Mouse (Mus musculus) cerebellum, adult (tissue): Measurements from ENCODE around the gene Iars2.
A peak's percentile ranks its signal among the peaks of the same experiment; 100 is the strongest.

Source experiments
- ATAC-seq: cut with Nextera tagmentation; 2 replicates; pipeline ENCODE4 v1.9.2; 2017; ENCODE audit warnings: mild to moderate bottlenecking, moderate library complexity, mixed read lengths; ENCODE audit not compliant: insufficient number of reproducible peaks, low FRiP score, low TSS enrichment

Iars2 gene

GRCm38 (mm10) chr1:185328721-185329610 is at the start of gene Iars2:
Gene Iars2, minus strand, starts transcription at chr1:185329396.
- ATAC-seq: peak; percentile 72

GRCm38 (mm10) chr1:185377429-185377828 is 48.2 kb upstream of the Iars2 start:
- ATAC-seq: no peak

GRCm38 (mm10) chr1:185376390-185376789 is 47.2 kb upstream of the Iars2 start:
- ATAC-seq: no peak

DNA sequence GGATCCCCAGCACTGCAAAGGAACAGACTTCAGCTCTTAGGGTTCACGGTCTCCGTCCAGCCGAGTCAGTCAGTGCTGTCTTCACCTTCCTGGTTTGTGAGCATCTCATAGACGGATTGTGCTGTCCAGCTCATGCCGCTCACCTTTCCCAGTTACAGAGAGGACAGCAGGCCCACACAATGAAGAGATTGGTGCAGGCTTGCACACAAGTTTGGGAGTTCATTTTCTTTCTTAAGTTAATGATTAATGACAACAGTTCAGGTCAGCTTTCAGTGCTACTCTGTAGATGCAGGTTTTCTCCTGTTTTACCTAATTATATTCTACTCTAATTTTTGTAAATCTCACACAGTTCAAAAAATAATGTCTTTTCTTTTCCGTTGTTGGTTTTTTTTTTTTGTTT is 40.8 kb upstream of the Iars2 start:
- ATAC-seq: no peak

DNA sequence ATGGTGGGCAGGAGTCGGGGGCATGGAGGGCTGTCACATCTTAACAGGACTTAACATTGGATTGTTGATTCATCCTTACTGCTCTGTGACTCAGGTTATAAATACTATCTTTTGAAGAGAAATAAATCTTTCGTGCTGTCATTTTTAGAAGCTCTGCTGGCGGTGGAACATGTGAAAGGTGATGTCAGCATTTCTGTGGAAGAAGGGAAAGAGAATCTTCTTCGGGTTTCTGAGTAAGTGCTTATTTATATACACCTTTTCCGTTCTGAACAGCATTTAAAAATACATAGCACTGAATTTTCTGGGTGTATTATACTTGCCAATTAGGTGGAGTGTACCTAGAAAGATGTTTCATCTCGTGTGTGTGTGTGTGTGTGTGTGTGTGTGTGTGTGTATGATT is 38.2 kb upstream of the Iars2 start:
- ATAC-seq: no peak

- ATAC-seq: no peak
Observed at GRCm38 (mm10) chr1:185364183-185364540, 35.0 kb upstream of the Iars2 start.

DNA sequence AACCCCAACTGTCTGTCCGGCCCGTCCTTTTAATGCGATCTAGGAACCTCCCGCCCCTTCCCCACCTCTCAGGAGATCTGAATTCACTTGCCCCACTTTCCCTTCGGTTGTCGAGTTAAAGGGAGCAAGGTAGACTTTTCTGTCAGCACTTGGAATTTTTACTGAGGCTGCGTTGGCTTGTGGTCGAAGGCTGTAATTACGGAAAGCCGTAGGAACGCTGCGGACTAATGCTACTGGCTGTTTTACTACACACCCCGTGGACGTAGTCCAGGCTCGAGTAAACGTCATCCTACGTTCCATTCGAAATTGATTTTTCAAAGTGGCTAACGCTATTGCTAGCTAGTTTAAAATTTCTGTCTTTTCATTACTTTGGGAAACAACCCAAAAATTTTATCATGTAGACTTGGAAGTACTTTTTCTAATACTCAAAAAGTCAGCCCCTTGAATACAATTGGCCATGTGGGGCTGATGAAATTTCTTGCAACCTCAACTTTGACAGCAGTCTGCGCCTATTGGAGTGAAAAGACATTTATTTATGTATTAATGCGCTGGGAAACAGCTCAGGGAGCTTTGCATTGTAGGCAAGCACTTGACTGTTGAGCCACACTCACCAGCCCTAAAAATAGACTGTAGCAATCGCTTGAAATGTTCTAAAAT is 34.5 kb upstream of the Iars2 start:
- ATAC-seq: peak; percentile 11; the same call in 1 of the 2 replicates

DNA sequence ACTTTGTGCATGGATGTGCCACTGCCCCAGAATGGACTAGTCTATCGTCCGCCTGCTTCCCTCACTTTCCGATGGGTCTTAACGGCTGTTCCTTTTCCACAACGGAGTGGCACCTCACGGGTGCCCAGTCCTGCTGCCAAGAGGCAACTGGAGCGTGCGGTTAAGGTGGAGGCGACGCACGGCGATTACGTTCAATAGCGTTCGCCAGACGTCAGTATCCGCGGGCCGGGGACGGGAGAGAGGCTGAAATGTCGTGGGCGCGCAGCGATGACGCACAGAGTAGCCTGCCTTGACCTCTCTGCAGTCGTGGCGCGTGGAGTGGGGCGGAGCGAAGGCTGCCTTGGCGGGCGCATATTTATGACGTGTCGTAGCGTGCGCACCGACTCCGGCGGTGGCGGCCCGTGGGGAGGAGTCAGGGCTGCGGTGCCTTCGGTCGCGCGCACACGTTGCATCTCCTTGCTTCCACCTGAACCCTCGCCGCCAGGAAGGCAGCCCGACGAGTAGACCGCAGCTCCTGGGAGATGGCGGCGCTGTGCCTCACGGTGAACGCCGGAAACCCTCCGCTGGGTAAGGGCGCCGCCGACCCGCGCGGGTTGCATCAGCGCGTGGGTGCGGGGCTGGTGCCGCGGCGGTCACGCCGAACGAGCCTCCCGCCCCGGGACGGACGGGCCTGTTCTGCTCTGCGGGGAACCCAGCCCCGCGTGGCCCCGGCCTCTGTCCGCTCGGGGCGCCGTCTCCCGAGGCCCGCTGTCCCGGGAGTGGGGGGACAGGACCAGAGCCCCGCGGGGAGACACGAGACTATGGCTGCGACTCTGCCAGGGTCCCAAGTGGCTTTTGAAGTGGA is 33.7 kb upstream of the Iars2 start, which contains the start of gene Eprs:
TSS of gene Eprs (plus strand) at position 368 of the 844 bp plus-strand sequence.
- peak; percentile 93 for ATAC-seq

GRCm38 (mm10) chr1:185358211-185358610 is 29.0 kb upstream of the Iars2 start:
- no peak for ATAC-seq

DNA sequence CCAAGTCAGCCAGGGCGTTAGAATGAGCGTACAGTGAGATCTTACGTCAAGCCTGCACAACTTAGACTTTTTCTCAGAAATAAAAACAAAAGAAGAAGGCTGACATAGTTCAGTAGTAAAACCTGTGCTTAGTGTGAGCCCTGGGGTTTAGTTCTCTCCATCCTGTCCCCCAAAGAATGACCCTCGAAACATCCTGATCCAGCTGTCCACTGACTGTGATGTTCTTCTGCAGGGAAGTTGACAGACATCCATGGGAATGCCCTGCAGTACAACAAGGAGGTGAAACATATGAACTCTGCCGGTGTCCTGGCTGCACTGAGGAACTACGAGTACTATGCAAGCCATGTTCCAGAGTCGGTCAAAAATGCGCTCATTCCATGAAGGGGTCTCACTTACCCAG is 27.1 kb upstream of the Iars2 start:
- ATAC-seq: no peak

DNA sequence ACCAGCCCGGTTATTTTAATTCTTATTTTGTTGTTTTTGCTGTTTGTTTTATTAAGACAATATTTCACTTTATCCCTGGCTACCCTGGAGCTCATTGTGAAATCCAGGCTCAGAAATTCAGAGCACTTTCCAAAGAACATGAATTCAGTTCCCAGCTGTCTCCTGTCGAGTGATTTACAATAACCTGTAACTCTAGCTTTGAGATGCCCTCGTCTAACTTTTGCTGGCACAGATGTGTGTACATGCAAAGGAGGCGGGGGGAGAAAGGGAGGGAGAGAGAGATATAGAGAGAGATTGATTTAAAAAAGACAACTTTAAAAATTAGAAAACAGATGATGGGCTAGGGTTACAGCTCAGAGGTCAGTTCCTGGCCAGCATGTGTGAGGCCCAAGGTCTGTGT is 25.5 kb upstream of the Iars2 start:
- ATAC-seq: no peak

GRCm38 (mm10) chr1:185353351-185353750 is 24.2 kb upstream of the Iars2 start:
- no peak for ATAC-seq

GRCm38 (mm10) chr1:185352151-185352550 is 23.0 kb upstream of the Iars2 start:
- no peak for ATAC-seq

DNA sequence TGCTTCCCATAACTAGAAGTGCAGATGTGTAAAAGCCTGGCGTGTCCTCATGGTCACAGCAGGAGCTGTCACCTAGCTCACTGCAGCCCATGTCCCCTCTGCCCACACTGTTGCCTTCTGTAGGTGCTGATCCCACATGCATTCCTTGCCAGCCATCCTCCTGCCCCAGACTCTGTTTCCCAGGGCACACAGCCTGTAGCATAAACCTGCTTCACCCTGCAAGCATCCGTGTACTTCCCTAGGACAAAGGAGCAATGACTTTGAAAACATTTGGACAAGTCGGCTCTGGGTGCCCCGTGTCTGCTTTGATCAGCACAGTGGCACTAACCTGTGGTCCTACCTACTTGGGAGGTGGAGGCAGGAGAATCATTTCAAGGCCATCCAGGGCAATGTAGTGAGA is 21.4 kb upstream of the Iars2 start:
- ATAC-seq: no peak

- no peak for ATAC-seq
Observed at GRCm38 (mm10) chr1:185349741-185350140, 20.5 kb upstream of the Iars2 start.

DNA sequence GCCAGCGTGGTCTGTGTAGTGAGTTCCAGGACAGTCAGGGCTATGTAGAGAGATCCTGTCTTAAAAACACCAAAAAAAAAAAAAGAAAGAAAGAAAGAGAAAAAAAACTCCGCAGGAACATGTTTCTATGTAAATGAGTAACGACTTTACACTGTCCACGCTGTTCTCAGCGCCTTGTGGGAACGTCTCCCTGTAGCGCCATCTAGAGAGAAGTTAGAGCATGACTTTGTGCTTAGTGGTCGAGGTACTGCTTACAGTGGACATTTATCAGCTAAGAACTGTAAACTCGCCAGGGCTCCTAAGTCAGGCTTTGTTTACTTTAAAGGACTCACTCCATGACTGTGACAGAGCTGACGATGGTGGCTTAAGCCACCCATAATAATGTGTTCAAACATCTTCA is 17.0 kb upstream of the Iars2 start:
- no peak for ATAC-seq

DNA sequence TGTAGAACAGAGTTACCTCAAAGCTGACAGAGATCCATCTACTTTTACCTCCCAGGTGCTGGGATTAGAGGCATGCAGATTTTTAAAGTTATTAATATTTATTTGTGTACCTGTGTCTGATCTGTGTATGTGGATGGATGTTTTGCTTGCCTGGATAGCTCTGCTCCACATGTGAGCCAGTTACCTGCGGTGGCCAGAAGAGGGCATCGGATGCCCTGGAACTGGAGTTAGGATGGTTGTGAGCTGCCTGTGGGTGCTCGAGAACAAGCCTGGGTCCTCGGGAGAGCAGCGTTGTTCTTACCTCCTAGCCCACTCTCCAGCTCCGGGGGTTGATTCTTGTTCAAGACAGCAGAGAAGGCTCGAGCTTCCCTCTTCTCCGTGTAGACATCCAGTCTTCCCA is 14.2 kb upstream of the Iars2 start:
- no peak for ATAC-seq

DNA sequence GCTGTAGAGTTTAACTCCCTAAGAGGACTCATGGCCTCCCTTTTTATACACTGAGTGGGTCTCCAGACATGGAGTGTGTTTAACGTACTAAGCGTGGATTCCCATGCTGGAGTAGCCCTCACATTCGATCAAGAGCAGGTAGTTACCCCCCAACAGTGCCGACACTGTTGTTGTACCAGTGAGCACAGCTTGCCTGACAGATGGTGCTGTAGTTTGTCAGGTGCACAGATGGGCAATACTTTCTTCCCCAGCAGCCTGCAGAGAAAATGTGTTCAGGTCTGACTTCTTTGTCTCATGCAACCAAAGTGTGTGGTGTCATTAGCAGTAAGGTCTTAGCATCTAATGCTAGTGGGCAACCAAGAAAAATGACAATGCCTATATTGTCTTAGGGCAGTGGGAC is 13.2 kb upstream of the Iars2 start:
- ATAC-seq: peak; percentile 67

DNA sequence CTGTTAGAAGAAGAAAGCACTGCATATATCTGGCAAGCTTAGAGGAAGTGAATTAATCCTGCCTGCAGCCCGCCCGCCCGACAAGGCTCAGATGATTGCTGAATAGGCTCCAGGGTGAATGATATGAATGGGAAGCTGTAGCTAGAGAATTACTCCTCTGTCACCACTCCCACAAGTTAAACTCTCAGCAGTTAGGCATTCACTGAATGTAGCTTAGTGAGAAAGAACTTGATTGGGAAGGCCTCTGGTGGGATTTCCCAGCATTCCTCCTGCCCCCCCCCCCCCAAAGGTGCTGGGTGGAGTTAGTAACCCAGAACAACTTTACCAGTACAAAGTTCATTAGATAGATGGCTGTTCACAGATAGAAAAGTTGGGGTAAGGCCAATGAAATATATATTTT is 7.3 kb upstream of the Iars2 start:
- ATAC-seq: no peak

DNA sequence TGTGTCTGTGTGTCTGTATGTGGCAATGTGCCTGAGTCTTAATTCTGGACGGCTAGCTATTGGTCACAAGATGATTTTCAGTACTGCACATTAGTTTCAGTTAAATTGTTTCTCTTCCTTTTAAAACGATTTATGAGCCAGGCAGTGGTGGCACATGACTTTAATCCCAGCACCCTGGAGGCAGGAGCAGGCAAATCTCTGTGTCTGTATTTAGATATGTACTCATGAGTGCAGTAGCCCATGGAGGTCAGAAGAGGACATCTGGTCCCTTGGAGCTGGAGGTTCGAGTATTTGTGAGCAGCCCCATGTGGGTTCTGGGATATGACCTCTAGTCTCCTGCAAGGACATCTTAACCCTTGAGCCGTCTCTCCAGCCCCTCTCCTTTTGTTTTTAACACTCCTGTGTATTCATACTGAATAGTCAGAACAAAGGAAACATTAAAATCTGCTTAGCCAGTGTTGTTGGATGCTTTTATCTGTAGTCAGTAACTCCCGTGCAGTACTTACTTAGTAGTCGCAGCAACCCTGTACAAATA is 6.1 kb upstream of the Iars2 start:
- no peak for ATAC-seq

DNA sequence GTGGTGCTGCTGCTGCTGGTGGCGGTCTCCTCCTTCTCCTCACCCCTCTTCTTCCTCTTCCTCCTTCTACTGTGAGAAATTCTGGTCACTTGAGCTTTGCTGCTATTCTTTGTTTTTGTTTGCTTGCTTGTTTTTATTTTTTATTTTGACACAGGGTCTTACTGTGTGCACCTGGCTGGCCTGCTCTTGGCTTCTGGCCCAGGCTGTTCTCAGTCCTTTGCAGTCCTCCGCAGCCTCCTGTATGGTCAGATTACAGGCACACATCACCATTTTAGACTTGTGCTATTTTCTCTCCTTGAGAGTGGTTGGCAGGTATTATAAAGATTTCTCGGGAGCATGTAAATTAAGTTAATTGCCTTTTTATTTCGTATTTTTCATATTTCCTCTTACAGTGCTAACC is 4.9 kb upstream of the Iars2 start:
- ATAC-seq: no peak
